Mouse (Mus musculus) erythroblast, embryonic 14.5 days (primary cell): ENCODE measurements around the gene Macrod1.

Experiments
- GATA1 ChIP-seq: IDR thresholded peaks from 2 replicates; pipeline ENCODE4 v1.6.1; 2012; ENCODE audit warnings: low read length, inconsistent platforms, mixed read lengths
- TAL1 ChIP-seq: IDR thresholded peaks from 3 replicates; pipeline ENCODE4 v1.6.1; 2012; ENCODE audit warnings: low read length, inconsistent platforms, mixed read lengths

DNA sequence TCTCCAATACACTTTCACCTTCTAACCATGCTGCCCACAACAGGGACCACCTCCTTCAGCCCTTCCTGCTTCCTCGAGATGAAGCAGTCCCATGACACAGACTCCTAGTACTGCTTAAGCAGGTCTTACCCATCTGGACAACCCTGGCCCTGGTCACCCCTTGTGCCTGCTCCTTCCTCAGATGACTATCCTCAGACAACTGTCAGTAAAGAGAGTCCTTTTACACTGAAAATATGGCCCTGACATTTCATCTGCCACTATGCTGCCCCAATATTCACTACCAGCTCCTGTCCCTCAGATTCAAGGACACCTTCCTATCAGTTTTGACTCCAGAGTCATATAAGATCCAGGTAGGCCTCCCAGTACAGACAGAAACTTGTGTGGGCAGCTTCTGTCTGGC lies 143.8 kb downstream of the Macrod1 start:
- TF ChIP-seq TAL1 = no peak
- TF ChIP-seq GATA1 = no peak
